Mouse (Mus musculus) urinary bladder, adult 18-20 months (tissue): ENCODE results near the gene Serp1.
A peak's percentile ranks its signal among the peaks of the same experiment; 100 is the strongest.

Experiments
- DNase-seq, 2 experiments: peaks; one replicate each; pipeline ENCODE4 v3.0.0; 2022; ENCODE audit warnings: low spot score in 2 of 2, mixed read lengths in 2 of 2

Serp1 gene

GRCm38 (mm10) chr3:58525652-58526407 lies at the start of gene Serp1, which contains the start of gene Eif2a:
TSS of gene Serp1 (minus strand) at chr3:58525892.
TSS of gene Eif2a (plus strand) at chr3:58525821.
- peak; percentile 93 to 100 for DNase-seq

GRCm38 (mm10) chr3:58570821-58571220 lies 45.1 kb upstream of the Serp1 start:
- no peak for DNase-seq

DNA sequence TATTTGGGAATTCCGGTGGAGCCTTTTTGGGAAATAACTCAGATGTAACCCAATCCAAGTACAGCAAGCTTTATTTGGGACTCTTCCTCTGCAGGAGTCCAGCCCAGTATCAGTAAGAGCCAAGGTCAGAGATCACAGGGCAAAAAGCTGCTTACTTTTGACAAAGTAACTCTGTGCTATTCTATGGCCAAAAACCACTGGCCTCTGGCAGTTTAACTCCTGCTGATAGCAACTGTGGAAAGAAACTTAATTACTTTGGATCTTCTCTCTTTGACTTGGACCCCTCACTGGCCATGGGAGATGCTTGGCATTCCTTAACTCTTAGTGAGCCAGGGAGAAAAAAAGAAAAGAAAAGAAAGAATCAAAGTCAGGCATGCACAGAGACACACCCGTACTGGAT lies 35.7 kb upstream of the Serp1 start:
- no peak for DNase-seq

GRCm38 (mm10) chr3:58559887-58560286 lies 34.2 kb upstream of the Serp1 start:
- no peak for DNase-seq

DNA sequence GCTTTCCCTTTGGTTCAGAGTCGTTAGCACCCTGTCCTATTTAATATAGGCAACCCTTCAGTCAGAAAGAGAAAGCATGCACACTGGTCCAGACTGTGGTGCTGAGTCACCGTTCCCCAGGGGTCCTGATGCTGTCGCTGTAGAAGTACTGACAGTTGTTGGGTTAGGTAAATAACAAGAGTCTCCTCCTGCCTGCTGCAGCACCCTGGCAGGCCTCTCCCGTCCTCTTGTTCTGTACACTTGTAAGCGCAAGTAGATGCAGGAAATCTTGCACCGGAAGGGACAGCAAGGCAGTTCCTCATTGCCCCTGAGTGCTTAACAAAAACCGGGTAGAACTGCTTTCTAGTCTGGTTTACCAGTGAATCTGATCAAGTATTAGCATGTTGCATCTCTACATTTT lies 31.0 kb upstream of the Serp1 start:
- no peak for DNase-seq

- no peak for DNase-seq
Measured at GRCm38 (mm10) chr3:58552001-58552811, 26.5 kb upstream of the Serp1 start.

GRCm38 (mm10) chr3:58536573-58536972 lies 10.9 kb upstream of the Serp1 start:
- DNase-seq: no peak

DNA sequence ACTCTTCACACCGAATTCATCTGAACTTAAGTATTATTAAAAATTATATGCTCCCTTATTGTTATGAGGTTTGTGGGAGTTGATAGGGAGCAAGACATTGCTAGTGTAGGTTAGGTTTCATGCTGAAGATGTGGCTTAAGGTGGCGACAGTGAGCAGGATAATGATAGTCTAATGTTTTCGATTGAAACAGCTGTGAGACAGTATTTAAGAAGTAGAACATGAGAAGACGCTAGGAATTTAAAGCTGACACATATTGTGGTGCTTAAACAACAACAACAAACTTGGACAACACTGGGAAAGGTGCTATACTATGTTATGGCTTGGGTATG lies 681 bp upstream of the Serp1 start:
- no peak for DNase-seq

DNA sequence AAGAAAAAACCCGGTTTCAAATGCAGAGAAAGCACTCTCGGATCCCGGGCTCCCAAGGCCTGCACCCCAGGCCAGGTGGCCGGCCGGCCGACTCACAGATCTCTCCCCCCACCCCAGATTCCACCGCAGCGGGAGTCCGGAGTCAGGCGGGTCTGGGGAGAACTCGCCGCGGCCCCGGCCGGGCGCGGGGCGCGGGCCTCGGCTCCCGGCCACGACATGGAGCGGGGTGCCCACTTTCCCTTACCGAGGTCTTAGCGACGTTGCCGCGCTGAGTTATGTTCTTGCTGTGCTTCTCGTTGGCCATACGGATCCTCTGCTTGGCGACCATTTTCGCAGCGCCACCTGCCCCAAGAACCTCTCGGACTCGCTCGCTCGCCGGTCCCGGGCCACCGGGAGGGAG lies 526 bp downstream of the Serp1 start:
- DNase-seq: peak in 1 of 2 experiments; percentile 17

- no peak for DNase-seq
Measured at GRCm38 (mm10) chr3:58524246-58524645, 1.4 kb downstream of the Serp1 start.

DNA sequence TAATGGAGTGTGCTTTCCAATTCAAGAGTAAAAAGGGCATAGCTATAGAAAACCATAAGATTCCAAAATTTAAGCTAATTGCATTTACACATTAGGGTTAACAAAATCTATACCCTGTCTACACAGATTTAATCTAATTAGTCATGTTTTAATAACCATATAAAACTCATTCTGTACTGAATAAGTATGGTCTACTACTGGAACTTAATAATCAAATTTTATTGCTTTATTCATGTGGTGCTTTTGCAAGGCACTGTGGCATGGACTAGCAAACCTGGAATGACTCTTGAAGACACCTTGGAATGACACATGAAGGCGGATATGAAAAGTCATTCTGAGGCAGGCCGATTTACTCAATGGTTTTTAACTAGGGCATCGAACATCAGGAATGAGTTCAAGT lies 2.3 kb downstream of the Serp1 start:
- no peak for DNase-seq

DNA sequence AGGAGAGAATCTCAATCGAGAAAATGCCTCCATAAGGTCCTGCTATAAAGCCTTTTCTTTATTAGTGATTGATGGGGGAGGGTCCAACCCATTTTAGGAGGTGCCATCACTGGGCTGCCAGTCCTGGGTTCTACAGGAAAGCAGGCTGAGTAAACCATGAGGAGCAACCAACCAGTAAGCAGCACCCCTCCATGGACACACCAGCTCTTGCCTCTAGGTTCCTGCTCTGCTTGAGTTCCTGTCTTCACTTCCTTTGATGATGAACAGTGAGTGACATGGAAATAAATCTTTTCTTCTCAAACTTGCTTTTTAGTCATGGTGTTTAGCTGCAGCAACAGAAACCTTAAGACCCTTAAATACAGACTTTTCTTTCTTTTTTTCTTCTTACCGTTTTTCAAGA lies 4.3 kb downstream of the Serp1 start:
- no peak for DNase-seq

DNA sequence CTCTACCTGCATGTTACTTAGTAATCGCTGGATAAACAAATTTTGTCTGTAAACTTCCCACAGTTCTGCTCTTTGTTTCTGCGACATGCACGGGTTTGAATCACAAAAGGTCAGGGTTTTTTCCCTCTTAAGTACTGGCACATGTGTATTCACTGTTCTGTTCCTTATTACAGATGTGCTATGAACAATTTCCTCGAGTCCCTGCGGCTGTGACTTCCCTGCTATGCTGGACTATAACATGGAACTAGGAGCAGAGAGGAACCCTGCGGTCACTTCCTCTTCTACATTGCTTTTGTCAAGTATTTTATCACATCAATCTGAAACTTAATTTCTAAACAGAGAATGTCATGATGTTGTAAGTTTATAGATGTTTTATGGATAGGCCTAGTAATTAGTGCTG lies 5.4 kb downstream of the Serp1 start:
- no peak for DNase-seq

DNA sequence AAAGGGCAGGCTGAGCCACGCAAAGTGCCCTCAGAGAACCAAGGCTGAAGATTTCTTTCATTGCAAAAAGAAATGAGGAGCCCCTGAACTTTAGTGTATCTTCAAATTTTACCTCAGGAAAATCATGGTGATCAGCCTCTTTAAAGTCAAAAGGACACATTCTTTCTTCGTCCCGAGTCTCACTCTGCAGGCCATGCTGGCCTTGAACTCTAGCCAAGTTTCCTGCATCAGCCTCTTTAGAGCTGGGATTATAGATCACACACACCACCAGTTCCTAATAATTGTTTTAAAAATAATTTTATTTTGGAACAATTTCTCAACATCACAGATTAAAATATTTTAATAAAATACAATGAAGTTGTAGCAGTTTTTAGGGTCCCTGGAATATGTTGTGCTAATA lies 6.2 kb downstream of the Serp1 start:
- no peak for DNase-seq

DNA sequence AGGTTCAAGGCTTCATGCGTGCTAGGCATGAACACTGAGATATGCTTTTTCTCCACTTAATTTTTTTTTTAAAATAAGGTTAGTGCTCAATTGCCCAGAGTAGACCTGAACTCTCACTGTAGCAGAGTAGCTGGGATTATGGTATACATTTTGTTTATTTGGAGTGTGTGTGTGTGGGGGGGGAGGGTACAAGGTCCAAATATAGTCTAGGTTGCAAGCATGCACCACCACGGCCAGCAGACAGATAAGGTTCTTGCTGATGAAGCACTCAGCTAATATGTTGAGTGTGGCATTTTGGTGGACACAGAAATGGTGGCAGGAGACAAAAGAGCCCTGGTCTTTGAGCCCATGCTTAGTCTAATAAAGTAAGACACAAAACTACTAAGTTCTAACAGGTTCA lies 6.7 kb downstream of the Serp1 start:
- no peak for DNase-seq

GRCm38 (mm10) chr3:58517800-58518199 lies 7.9 kb downstream of the Serp1 start:
- no peak for DNase-seq

DNA sequence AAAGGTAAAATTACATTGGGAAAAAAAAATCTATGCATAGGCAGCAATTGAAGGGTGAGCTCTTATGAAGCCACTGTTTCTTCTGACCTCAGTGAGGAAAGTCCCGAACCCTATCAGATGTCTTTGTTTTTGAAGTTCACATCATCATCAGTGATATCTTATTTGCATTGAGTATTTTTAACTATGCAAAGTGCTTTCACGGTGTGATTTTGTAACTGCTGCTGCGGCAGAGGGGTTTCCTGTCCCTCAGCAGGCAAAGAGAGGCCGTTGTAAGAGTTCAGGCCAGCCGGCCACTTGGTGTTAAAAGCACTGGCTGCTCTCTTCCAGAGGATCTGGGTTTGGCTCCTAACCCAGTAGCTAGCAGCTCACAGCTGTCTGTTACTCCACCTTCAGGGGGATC lies 8.4 kb downstream of the Serp1 start:
- no peak for DNase-seq

DNA sequence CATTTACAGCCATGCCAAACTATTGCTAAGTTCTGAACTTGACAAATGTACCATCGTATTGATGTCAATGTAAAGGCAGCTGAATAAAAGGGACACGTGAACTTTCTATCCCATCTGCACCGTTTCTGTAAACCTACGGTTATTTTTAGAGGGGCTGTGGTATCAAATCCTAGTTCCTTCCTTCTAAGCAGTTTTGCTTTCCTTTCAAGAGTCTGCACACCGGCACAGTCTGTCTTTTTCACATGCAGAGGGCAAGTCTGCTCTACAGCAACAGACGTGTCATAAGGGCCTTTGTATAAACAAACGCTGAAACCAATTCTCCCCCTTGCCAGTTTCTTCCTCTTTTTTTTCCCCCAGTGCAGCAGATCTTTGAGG lies 9.1 kb downstream of the Serp1 start:
- DNase-seq: no peak

DNA sequence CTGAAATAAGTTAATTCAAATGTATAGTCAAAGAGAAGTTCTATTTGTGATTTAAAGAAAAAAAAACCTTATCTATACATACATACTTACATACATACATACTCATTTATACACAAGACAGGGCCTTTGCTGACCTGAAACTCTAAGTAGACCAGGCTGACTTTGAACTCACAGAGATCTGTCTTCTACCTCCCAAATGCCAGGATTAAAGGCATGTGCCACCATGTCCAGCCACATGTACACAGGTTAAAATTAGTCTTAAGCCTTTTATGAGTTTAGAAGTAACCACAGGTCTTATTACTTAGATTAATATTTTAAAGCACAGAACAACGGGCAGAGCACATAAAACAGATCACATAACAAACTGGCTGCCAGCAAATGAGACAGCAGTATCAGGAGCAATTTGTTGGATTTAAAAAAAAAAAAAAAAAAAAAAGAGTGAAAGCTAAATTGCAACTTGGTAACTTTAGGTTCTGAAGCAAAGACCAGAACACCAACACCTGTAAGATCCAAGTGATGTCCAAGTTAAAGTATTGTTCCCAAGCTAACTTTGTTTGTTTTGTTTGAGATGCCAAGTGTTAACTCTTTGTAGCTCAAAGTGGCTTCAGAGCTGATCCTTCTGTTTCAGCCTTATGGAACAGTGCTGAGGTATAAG lies 9.6 kb downstream of the Serp1 start:
- DNase-seq: no peak

DNA sequence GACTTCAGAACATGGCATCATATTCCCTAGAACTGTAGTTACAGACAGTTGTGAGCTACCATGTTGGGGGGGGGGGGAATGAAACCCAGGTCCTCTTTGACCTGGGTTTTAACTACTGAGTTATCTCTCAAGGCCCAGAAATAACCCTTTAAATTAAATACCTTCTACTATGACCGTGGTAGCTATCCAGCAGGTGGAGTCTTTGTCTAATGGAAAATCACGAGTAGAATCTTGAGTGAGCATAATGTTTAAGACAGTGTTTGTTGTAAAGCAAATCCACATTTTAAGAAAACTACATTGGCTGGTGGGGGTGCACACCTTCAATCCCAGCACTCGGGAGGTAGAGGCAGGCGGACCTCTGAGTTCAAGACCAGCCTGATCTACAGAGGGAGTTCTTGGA lies 12.2 kb downstream of the Serp1 start:
- DNase-seq: no peak

DNA sequence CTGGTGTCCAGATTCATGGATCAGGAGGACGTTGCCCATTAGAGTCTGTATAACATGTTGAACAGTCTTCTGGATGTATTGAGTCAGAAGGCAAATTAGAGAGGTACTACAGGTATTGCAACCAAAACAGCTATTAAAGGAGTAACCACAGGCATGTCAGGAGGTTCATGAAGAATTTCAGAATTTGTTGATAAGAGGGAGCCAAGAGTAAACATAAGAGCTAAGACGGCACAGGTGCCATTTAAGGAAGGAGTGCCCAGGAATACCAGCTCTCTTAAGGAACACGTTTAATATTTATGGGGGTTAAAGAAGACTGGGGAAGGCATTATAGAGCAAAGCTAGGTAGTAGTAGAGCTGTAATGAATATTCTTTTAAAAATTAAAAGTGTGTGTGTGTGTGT lies 13.0 kb downstream of the Serp1 start:
- DNase-seq: no peak

DNA sequence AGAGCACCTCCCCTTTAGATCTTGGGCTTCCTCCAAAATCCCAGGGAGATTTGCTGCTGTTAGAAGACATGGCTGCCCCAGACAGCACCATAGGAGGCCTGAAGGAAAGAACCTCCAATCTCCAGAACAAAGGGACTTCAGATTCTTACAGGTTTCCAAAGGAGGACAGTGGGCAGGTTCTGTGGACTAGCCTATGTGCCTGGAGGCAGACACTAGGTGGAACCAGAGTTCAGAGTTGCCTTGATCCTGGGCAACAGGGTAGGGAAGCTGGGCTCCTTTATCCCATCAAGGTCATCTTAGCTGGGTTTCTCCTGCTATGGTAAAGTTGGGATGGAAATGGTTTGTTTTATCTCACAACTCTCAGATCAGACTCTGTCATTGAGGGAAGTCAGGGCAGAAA lies 14.1 kb downstream of the Serp1 start:
- DNase-seq: no peak
